Mouse (Mus musculus) MEL (cell line): ENCODE data around the gene Ciz1. TPM values are rescaled to one million over a fixed set of nuclear protein-coding genes. Genes with fewer than 3 reads are reported as not detected.
A peak's percentile ranks its signal among the peaks of the same experiment; 100 is the strongest.

ENCODE experiments used
- DNase-seq: peaks from one replicate; pipeline ENCODE4 v3.0.0; 2011; ENCODE audit warnings: low read depth, low spot score
- H3K27ac ChIP-seq: 2 replicates; pipeline ENCODE4 v1.5.1; 2012; ENCODE audit warnings: low read depth, mild to moderate bottlenecking, control low read depth, low read length, moderate library complexity; ENCODE audit not compliant: control insufficient read depth
- H3K27me3 ChIP-seq, 2 experiments: fragments of 150-350 bp in 1 of 2; sonication (generic) in 1 of 2; 2 replicates each; pipeline ENCODE4 v1.6.1; 2012; ENCODE audit warnings: low read length in 2 of 2, mild to moderate bottlenecking in 2 of 2, improper control_type of control experiment in 1 of 2, moderate library complexity in 1 of 2; ENCODE audit not compliant: insufficient read depth in 2 of 2, control insufficient read depth in 1 of 2
- H3K36me3 ChIP-seq, 2 experiments: 2 replicates each; pipeline ENCODE4 v1.6.1; 2012 to 2014; ENCODE audit warnings: low read length in 2 of 2, improper control_type of control experiment in 1 of 2, inconsistent platforms in 1 of 2, mild to moderate bottlenecking in 1 of 2; ENCODE audit not compliant: insufficient read depth in 2 of 2, control insufficient read depth in 1 of 2
- H3K4me1 ChIP-seq, 2 experiments: fragments of 150-350 bp in 1 of 2; sonication (generic) in 1 of 2; 2 replicates each; pipeline ENCODE4 v1.6.1; 2012; ENCODE audit warnings: low read length in 2 of 2, improper control_type of control experiment in 1 of 2, mild to moderate bottlenecking in 1 of 2; ENCODE audit not compliant: insufficient read depth in 2 of 2, control insufficient read depth in 1 of 2
- H3K4me3 ChIP-seq, 2 experiments: fragments of 150-350 bp in 1 of 2; sonication (generic) in 1 of 2; 2 replicates each; pipeline ENCODE4 v1.5.1; 2012; ENCODE audit warnings: low read depth in 2 of 2, low read length in 2 of 2, mild to moderate bottlenecking in 2 of 2, moderate library complexity in 2 of 2, control low read depth in 1 of 2, improper control_type of control experiment in 1 of 2; ENCODE audit not compliant: control insufficient read depth in 1 of 2, insufficient read depth in 1 of 2
- H3K79me2 ChIP-seq: 2 replicates; pipeline ENCODE4 v1.6.1; 2012; ENCODE audit warnings: mild to moderate bottlenecking, low read length, moderate library complexity; ENCODE audit not compliant: control insufficient read depth, poor library complexity, insufficient read depth
- H3K9ac ChIP-seq: 2 replicates; pipeline ENCODE4 v1.6.1; 2012; ENCODE audit warnings: low read depth, mild to moderate bottlenecking, control low read depth, low read length, moderate library complexity; ENCODE audit not compliant: control insufficient read depth, poor library complexity, severe bottlenecking
- H3K9me3 ChIP-seq: fragments of 150-350 bp; sonication (generic); replicated peaks from 2 replicates; pipeline ENCODE4 v1.6.1; 2012; ENCODE audit warnings: mild to moderate bottlenecking, low read length, improper control_type of control experiment, moderate library complexity; ENCODE audit not compliant: insufficient read depth
- CTCF ChIP-seq, 3 experiments: IDR thresholded peaks in 2 of 3; conservative IDR thresholded peaks in 1 of 3; 2 replicates each; pipeline ENCODE4 v1.5.1; 2011 to 2012; ENCODE audit warnings: low read length in 3 of 3, low read depth in 2 of 3, mild to moderate bottlenecking in 2 of 3, improper control_type of control experiment in 1 of 3, inconsistent platforms in 1 of 3, mixed read lengths in 1 of 3, moderate library complexity in 1 of 3; ENCODE audit not compliant: control insufficient read depth in 1 of 3, insufficient read depth in 1 of 3, poor library complexity in 1 of 3, severe bottlenecking in 1 of 3
- E2F4 ChIP-seq: IDR thresholded peaks from 2 replicates; pipeline ENCODE4 v1.6.1; 2011; ENCODE audit warnings: low read depth, low read length, improper control_type of control experiment, borderline replicate concordance
- ETS1 ChIP-seq: IDR thresholded peaks from 2 replicates; pipeline ENCODE4 v1.6.1; 2012; ENCODE audit warnings: low read depth, mild to moderate bottlenecking, inconsistent platforms, low read length, improper control_type of control experiment, moderate library complexity
- GATA1 ChIP-seq: IDR thresholded peaks from 2 replicates; pipeline ENCODE4 v1.6.1; 2011; ENCODE audit warnings: low read depth, low read length, improper control_type of control experiment
- HCFC1 ChIP-seq: IDR thresholded peaks from 2 replicates; pipeline ENCODE4 v1.6.1; 2012; ENCODE audit warnings: low read depth, mild to moderate bottlenecking, inconsistent platforms, low read length, improper control_type of control experiment, moderate library complexity
- JUND ChIP-seq: IDR thresholded peaks from 2 replicates; pipeline ENCODE4 v1.6.1; 2011; ENCODE audit warnings: low read depth, mild to moderate bottlenecking, improper control_type of control experiment, low read length
- MAFK ChIP-seq: IDR thresholded peaks from 2 replicates; pipeline ENCODE4 v1.6.1; 2011; ENCODE audit warnings: low read depth, mild to moderate bottlenecking, low read length, improper control_type of control experiment, borderline replicate concordance
- MAX ChIP-seq: IDR thresholded peaks from 2 replicates; pipeline ENCODE4 v1.6.1; 2011; ENCODE audit warnings: low read length, improper control_type of control experiment
- MAZ ChIP-seq: IDR thresholded peaks from 2 replicates; pipeline ENCODE4 v1.6.1; 2012; ENCODE audit warnings: low read depth, mild to moderate bottlenecking, inconsistent platforms, low read length, improper control_type of control experiment
- MEF2A ChIP-seq: IDR thresholded peaks from 2 replicates; pipeline ENCODE4 v1.6.1; 2014; ENCODE audit warnings: low read depth, mild to moderate bottlenecking, inconsistent platforms, low read length, improper control_type of control experiment; ENCODE audit not compliant: poor library complexity, insufficient replicate concordance, severe bottlenecking; ENCODE audit errors: extremely low read depth
- MXI1 ChIP-seq: IDR thresholded peaks from 2 replicates; pipeline ENCODE4 v1.6.1; 2011; ENCODE audit warnings: mild to moderate bottlenecking, low read depth, low read length, improper control_type of control experiment
- MYB ChIP-seq: IDR thresholded peaks from 2 replicates; pipeline ENCODE4 v1.6.1; 2011; ENCODE audit warnings: mild to moderate bottlenecking, low read depth, low read length, improper control_type of control experiment
- MYC ChIP-seq: IDR thresholded peaks from 2 replicates; pipeline ENCODE4 v1.6.1; 2011; ENCODE audit warnings: low read depth, mild to moderate bottlenecking, low read length, improper control_type of control experiment, moderate library complexity
- NELFE ChIP-seq: IDR thresholded peaks from 2 replicates; pipeline ENCODE4 v1.6.1; 2011; ENCODE audit warnings: low read depth, low read length, improper control_type of control experiment
- NRF1 ChIP-seq: IDR thresholded peaks from 2 replicates; pipeline ENCODE4 v1.6.1; 2014; ENCODE audit warnings: low read depth, mild to moderate bottlenecking, inconsistent platforms, low read length, improper control_type of control experiment, moderate library complexity; ENCODE audit not compliant: poor library complexity, insufficient read depth, severe bottlenecking
- POLR2A ChIP-seq, 2 experiments: IDR thresholded peaks; 2 replicates each; pipeline ENCODE4 v1.6.1; 2011 to 2012; ENCODE audit warnings: low read length in 2 of 2, mild to moderate bottlenecking in 2 of 2, control low read depth in 1 of 2, improper control_type of control experiment in 1 of 2, low read depth in 1 of 2, moderate library complexity in 1 of 2; ENCODE audit not compliant: control insufficient read depth in 1 of 2, insufficient read depth in 1 of 2, poor library complexity in 1 of 2
- RAD21 ChIP-seq: IDR thresholded peaks from 2 replicates; pipeline ENCODE4 v1.6.1; 2011; ENCODE audit warnings: mild to moderate bottlenecking, low read depth, low read length, improper control_type of control experiment
- SIN3A ChIP-seq: IDR thresholded peaks from 2 replicates; pipeline ENCODE4 v1.6.1; 2012; ENCODE audit warnings: low read length, improper control_type of control experiment, inconsistent platforms
- SMC3 ChIP-seq: IDR thresholded peaks from 2 replicates; pipeline ENCODE4 v1.6.1; 2011; ENCODE audit warnings: low read depth, low read length, improper control_type of control experiment
- TAL1 ChIP-seq: IDR thresholded peaks from 2 replicates; pipeline ENCODE4 v1.6.1; 2012; ENCODE audit warnings: mild to moderate bottlenecking, inconsistent platforms, low read length, moderate library complexity, mixed read lengths
- TBP ChIP-seq: IDR thresholded peaks from 2 replicates; pipeline ENCODE4 v1.8.0; 2011; ENCODE audit warnings: low read depth, low read length, improper control_type of control experiment
- TCF12 ChIP-seq: IDR thresholded peaks from 2 replicates; pipeline ENCODE4 v1.6.1; 2014; ENCODE audit warnings: low read depth, mild to moderate bottlenecking, inconsistent platforms, low read length, improper control_type of control experiment, moderate library complexity
- USF1 ChIP-seq: IDR thresholded peaks from 2 replicates; pipeline ENCODE4 v1.6.1; 2014; ENCODE audit warnings: low read depth, mild to moderate bottlenecking, inconsistent platforms, low read length, improper control_type of control experiment, moderate library complexity
- ZNF384 ChIP-seq: IDR thresholded peaks from 2 replicates; pipeline ENCODE4 v1.6.1; 2012; ENCODE audit warnings: low read depth, mild to moderate bottlenecking, inconsistent platforms, low read length, improper control_type of control experiment
- polyA plus RNA-seq, 2 experiments: library from polyadenylated mRNA; stranded (reverse) in 1 of 2; unstranded in 1 of 2; fragments of >175 nt in 1 of 2; fragments of >200 nt in 1 of 2; gene quantifications; 2 replicates each; pipeline versions ENCODE4 v1.2.1 to v1.2.4; 2012; ENCODE audit warnings: low replicate concordance in 2 of 2, low read depth in 1 of 2; ENCODE audit not compliant: insufficient read length in 2 of 2, insufficient read depth in 1 of 2, missing spikeins in 1 of 2
- total RNA-seq: library from RNA; depleted of rRNA; stranded (reverse); fragments of 300-350 nt; gene quantifications from 2 replicates; pipeline ENCODE4 v1.2.3, GENCODE M21; 2012

The Ciz1 gene
- total and polyA plus RNA-seq, 3 experiments = 20.7 to 99.8 TPM; not detected in 1

- Histone ChIP-seq H3K4me3 (peak within 1 kb of the TSS; percentile 55 to 67), H3K9me3 (no peaks in the 10 kb centered on the region), H3K36me3 (peaks cover 0 to 4% of the 10 kb centered on the region in 2 experiments; a peak in 2 of 4 replicates), H3K27ac (no peak within 1 kb of the TSS), H3K9ac (peak within 1 kb of the TSS; percentile 69), H3K79me2 (no peaks in the 10 kb centered on the region), H3K27me3 (peaks cover 0 to 4% of the 10 kb centered on the region in 2 experiments; a peak in 2 of 4 replicates), H3K4me1 (peaks cover 4 to 9% of the 10 kb centered on the region in 2 experiments; a peak in 3 of 4 replicates)
- peak; percentile 89 for DNase-seq
- TF ChIP-seq GATA1 = no peak
- TF ChIP-seq JUND = no peak
- no peak for TF ChIP-seq MYB
- peak; percentile 37 for TF ChIP-seq RAD21
- peak; percentile 30; the same call in 1 of the 2 replicates for TF ChIP-seq NELFE
- TF ChIP-seq TBP = 0 out of 2 replicates have a peak, but pooled peaks have one; percentile 34
- TF ChIP-seq MAX = peak; percentile 31; the same call in 1 of the 2 replicates
- peak; percentile 64 for TF ChIP-seq SMC3
- no peak for TF ChIP-seq TAL1
- TF ChIP-seq MXI1 = peak; percentile 75
- TF ChIP-seq E2F4 = no peak
- TF ChIP-seq TCF12 = 0 out of 2 replicates have a peak, but pooled peaks have one; percentile 16
- TF ChIP-seq CTCF (IDR thresholded peaks at IDR 0.05 in 2 of 3, conservative IDR thresholded peaks at IDR 0.05 in 1 of 3; ENCODE audit: control insufficient read depth in 1 of 3, insufficient read depth in 1 of 3, low read depth in 2 of 3, low read length in 3 of 3, poor library complexity in 1 of 3, severe bottlenecking in 1 of 3) = peak; percentile 76 to 98 (median 93)
- TF ChIP-seq MAZ = peak; percentile 99
- no peak for TF ChIP-seq ETS1
- TF ChIP-seq POLR2A (IDR thresholded peaks at IDR 0.05; ENCODE audit: control insufficient read depth in 1 of 2, insufficient read depth in 1 of 2, low read depth in 1 of 2, low read length in 2 of 2, poor library complexity in 1 of 2) = peak in 1 of 2 experiments; percentile 55; a peak in 1 of 4 replicates
- no peak for TF ChIP-seq ZNF384
- no peak for TF ChIP-seq MEF2A
- peak; percentile 87 for TF ChIP-seq HCFC1
- peak; percentile 63 for TF ChIP-seq SIN3A
- TF ChIP-seq USF1 = no peak
- TF ChIP-seq NRF1 = peak; percentile 86
- no peak for TF ChIP-seq MAFK
- TF ChIP-seq MYC = no peak
Measured at GRCm38 (mm10) chr2:32353007-32353542, 948 bp downstream of the Ciz1 start, which contains the start of gene Dnm1. Gene Dnm1 (minus strand): TSS chr2:32353338.
